Mouse (Mus musculus): ENCODE data around the gene Ndrg2.
"Not testable (repeated sequence)": the region's sequence is repeated elsewhere in the genome, so short reads cannot be mapped to it uniquely, and the experiment has no call there.

Gene Ndrg2

GRCm38 (mm10) chr14:51913960-51914762 lies at the start of gene Ndrg2:
TSS of gene Ndrg2 (minus strand) at chr14:51914158.
- DNase-seq (ENCODE audit: low spot score) = peak; percentile 42

- no peak for DNase-seq (ENCODE audit: low spot score)
Observed at GRCm38 (mm10) chr14:51960316-51960715, 46.4 kb upstream of the Ndrg2 start.

- no peak for DNase-seq (ENCODE audit: low spot score)
Observed at GRCm38 (mm10) chr14:51943336-51943735, 29.4 kb upstream of the Ndrg2 start.

DNA sequence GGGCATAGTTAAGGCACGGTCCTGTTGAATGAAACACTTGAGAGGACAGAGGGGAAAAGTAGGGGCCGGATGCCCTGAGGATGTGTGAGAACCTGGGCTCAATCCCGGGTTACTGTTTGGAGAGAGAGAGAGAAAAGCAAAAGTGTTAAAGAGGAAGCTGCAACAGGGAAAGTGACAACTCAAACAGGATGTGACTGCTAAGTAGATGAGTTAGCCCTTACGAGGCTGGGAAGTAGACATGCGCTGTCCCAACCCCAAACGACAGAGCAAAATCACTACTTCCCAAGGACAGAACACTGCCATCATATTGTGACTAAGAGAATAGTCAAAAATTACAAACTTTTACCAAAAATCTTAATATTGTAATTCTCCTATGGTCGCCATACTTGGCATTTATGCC lies 28.3 kb upstream of the Ndrg2 start:
- DNase-seq (ENCODE audit: low spot score) = no peak

GRCm38 (mm10) chr14:51941577-51941976 lies 27.6 kb upstream of the Ndrg2 start:
- DNase-seq (ENCODE audit: low spot score) = no peak

DNA sequence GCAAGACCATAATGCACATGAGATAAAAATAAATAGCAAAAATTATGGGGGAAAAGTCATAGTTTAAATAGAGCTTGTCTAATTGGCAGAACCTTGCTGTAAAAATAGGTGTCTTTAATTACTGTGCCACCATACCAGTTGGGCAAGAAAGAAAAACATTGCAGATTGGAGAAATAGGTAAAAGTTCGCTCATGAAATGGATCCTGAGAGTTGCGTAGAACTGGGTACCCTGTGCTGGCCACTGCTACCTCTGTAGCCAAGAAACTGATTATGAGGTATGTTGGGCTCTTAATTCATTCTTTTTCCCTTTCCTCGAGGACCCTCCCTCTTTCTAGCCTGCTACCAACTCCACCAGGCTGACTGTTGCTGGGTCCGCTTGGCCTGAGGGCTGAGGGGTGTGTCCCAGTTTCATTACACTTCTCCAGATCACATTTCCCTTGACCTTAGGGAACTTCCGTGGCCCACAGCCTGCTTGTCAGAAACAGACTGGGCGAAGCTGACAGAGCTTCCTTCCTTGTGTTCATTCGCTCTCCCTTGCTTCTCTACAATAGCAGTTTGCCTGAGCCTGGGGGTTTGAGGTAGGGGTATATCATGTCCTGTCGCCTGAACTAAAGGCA lies 27.1 kb upstream of the Ndrg2 start:
- peak; percentile 73 for DNase-seq (ENCODE audit: low spot score)

GRCm38 (mm10) chr14:51939005-51939404 lies 25.0 kb upstream of the Ndrg2 start:
- DNase-seq (ENCODE audit: low spot score) = no peak

DNA sequence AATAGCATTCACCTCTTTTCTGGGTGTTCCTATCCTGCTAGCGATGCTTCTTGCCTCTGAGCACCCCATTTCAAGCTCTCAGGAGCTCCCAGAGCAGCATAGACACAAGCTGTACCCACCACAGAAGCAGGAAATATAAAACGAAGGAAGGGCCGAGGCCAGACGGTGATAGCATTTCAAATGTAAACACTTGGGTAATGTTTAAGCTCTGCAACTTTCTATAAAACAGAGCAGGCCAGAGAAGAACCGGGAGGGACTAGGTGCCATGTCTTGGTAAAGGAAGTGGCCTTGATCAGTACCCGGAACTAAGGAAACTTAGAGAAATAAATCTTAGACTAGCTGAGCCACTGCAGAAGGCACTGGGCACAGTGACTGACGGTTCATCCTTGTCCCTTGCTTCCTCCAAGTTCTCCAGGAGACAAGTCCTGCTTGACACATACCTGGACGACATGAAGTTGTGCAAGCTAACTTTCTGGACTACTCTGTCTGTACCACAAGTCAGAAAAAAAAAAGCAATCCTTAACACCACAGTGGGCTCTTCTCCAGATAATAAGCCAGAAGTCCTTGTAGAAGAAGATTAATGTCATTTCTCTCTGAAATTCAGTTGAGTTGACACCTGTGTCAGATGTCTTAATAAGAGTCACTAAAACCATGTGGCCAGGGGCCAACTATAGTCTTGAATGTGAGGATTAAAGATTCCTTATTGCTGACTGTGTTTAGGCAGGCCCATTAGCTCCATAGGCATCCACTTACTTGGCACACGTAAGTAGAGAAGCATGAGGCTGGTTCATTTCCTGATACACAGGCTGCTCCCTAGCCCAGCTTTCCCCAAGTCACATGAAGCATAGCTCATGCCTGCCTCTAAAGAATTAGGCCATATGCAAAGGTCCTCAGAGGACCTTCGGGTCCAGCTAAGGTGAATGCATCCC lies 18.4 kb upstream of the Ndrg2 start:
- no peak for DNase-seq (ENCODE audit: low spot score)

DNA sequence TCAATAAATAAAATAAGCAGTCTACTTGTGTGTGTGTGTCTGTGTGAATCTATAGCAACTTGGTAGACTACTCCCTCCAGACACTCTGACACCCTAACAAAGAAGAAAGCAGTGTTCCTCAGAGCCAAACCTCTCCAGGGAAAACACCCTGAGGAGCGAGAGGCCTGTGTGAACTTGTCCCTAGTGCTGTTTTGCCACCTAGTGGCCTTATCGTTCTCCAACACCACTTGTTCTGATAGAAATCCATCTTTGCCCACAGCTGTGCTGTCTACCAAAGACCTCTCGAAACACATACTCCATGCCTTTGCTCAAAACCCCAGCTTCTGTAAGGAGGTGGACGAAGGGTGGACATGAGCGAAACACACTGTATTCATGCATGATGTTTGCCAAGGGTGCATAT lies 16.9 kb upstream of the Ndrg2 start:
- DNase-seq (ENCODE audit: low spot score) = peak; percentile 82

DNA sequence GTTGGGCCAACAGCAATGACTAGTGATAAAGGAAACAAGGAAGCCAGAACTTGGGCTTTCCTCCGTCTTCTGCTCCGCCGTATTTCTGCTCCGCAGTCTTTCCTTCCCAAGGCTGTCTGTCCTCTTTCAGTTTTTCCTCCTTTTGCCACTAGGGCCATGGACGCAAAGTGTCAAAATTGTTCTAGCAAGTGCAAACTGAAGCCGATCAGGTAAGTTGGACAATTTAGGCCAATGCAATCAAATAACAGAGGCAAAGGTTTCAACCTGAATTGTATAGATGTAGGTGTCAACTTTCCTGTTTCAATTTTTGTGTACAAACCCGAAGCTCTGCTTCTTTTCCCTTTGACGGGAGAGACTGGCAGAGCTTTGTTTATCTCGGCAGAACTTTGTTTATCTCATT lies 16.0 kb upstream of the Ndrg2 start:
- DNase-seq (ENCODE audit: low spot score) = no peak

GRCm38 (mm10) chr14:51929309-51929943 lies 15.5 kb upstream of the Ndrg2 start:
- DNase-seq (ENCODE audit: low spot score) = no peak

DNA sequence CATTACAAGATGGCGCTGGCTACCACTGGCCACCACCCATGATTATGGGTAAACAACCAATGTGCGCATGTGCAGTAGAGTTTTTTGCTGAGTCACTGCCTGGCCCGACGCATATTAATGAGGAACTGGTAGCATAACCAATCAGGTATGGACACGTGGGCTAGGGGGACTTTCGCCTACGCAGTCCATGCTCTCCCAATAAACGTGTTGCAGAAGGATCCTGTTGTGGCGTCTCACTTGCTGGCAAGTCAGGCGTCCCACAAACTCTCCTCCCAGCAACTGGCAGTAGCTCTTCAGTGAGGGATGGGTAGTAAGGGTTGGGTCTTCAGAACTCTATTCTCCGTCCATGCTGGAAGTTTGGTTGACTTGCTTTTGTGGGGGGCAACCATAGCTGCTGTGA lies 13.0 kb upstream of the Ndrg2 start:
- not testable (repeated sequence) for DNase-seq (ENCODE audit: low spot score)

GRCm38 (mm10) chr14:51923492-51923891 lies 9.5 kb upstream of the Ndrg2 start:
- no peak for DNase-seq (ENCODE audit: low spot score)

GRCm38 (mm10) chr14:51922910-51923309 lies 9.0 kb upstream of the Ndrg2 start:
- no peak for DNase-seq (ENCODE audit: low spot score)

- DNase-seq (ENCODE audit: low spot score) = no peak
Observed at GRCm38 (mm10) chr14:51922571-51922865, 8.6 kb upstream of the Ndrg2 start, which contains the start of gene Rnase13. TSS of gene Rnase13 (minus strand) at chr14:51922773.

DNA sequence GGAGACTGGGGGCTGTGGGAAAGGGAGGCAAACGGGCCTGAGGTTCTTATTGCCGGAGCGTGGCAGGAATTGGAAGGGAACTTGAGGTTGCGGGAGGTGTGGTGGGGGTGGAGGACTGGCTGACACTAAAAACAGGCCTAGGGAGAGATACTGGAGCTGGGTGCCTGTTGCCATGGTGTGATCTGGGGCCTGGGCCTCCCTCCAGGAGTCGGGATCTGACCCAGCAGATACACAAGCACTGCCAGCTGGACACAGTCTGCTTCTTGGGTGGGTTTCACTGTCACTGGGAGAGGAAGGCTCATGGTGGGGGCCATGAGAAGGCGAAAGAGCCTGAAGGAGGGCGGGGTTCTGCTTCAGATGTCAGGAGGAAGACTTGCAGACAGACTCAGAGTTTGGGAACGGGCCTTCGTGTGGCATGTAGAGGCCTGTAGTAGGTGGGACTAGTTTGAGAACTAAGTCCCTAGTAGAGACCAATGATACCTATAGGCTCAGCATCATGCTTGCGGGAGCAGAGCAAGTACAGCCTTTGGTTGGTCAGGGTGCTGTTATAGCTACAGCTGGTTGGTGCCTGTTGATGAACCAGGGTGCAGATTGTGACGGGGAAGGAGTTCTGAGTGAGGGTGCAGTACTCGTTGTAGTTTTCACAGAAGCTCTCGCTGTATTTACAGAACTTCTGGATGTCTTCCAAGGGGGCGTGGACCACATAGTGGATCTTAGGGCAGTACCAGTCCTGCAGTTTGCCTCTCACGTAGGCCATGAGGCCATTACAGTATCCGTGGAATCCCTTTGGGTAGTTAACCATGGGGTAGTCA lies 8.0 kb upstream of the Ndrg2 start:
- DNase-seq (ENCODE audit: low spot score) = no peak

- DNase-seq (ENCODE audit: low spot score) = no peak
Observed at GRCm38 (mm10) chr14:51918966-51919365, 5.0 kb upstream of the Ndrg2 start.

GRCm38 (mm10) chr14:51918125-51918524 lies 4.2 kb upstream of the Ndrg2 start, which contains the start of gene Tppp2:
TSS of gene Tppp2 (plus strand) at chr14:51918425.
- no peak for DNase-seq (ENCODE audit: low spot score)

DNA sequence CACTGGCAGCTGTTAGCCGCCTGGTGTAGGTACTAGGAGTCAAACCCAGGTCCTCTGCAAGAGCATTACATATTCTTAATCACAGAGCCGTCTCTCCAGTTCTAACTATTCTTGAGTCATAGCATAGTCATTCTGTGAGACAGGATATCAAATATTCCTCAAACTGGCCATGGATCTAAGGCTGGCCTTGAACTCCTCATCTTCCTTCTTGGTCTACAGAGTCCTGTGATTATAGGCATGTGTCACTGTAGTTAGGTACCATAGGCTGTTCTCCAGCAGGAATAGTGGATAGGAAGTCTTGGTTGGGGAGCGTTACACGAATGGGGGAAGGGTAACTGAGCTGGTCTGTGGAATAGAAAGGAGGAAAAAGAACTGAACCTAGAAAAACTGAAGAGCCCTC lies 2.6 kb upstream of the Ndrg2 start:
- no peak for DNase-seq (ENCODE audit: low spot score)

GRCm38 (mm10) chr14:51915030-51915429 lies 1.1 kb upstream of the Ndrg2 start:
- DNase-seq (ENCODE audit: low spot score) = no peak
